Mouse (Mus musculus): ENCODE measurements around the gene Ehmt2. TPM values are rescaled to one million over a fixed set of nuclear protein-coding genes. Genes with fewer than 3 reads are reported as not detected.
"Not testable (repeated sequence)": the region's sequence is repeated elsewhere in the genome, so short reads cannot be mapped to it uniquely, and the experiment has no call there.

The Ehmt2 gene
- polyA plus RNA-seq, 1 experiment from 2014 or later, result 97.9 TPM

DNA sequence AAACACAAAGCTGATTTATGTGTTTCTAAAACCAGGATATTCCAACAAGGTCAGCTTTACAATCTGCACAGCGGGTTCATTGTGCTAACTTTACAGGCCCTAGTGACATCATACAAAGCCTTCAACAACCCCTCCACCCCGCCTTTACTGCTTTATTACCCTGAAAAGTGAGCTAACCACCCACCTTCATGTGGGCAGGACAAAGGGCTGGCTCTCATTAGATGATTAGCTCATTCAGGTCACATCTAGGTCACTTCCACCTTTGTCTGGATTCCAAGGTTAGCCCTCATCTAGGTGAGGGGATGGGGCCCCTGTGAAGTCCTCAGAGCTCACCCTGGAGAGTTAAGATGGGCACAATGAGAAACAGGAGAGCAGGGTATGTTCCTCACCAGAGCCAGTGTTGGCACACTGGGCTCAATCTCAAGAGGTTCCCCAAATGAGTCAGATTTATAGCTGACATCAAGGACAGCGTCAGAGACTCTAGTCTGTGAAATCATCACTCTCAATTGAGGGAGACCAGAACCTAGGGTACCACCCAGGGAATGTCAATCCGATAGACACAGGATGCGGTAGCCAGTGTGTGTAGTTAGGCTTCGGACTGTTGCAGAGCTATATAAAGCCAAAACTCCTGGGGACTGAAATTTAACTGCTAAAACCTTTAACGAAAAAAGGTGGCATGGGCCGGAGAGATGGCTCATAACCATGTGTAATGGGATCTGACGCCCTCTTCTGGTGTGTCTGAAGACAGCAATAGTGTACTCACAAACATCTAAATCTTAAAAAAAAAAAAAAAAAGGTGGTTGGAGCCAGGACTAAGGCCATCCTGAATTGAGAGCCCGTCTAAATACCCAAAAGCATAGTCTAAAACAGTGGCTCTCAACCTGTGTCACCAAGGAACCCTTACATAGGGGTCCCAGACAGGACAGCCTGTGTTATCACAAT lies 52.5 kb downstream of the Ehmt2 start:
- H3K9me3 ChIP-seq (replicated peaks), result no peaks in the 10 kb centered on the region
- H3K4me2 ChIP-seq, result peak overlapping the region; percentile 96
- H3K4me1 ChIP-seq, result peaks cover 20% of the 10 kb centered on the region
- H3K4me3 ChIP-seq, result peak overlapping the region; percentile 99
- H3K27ac ChIP-seq, result peak overlapping the region; percentile 91
- peaks cover 27% of the 10 kb centered on the region for H3K36me3 ChIP-seq (ENCODE audit: poor library complexity, severe bottlenecking)
- ATAC-seq, result no peak
- H3K27me3 ChIP-seq, result peaks cover 14% of the 10 kb centered on the region
- WGBS, result 22% methylated on average over 10 of the region's 10 CpGs
- H3K9ac ChIP-seq, result peak overlapping the region; percentile 100

GRCm38 (mm10) chr17:34951636-34952377 lies 53.5 kb downstream of the Ehmt2 start:
- peak; percentile 66 for ATAC-seq
- Histone ChIP-seq H3K36me3 (ENCODE audit: poor library complexity, severe bottlenecking) (peaks cover 27% of the 10 kb centered on the region), H3K9ac (peak overlapping the region; percentile 100), H3K4me2 (peak overlapping the region; percentile 96), H3K4me1 (peaks cover 20% of the 10 kb centered on the region), H3K27me3 (peaks cover 22% of the 10 kb centered on the region), H3K27ac (peak overlapping the region; percentile 91), H3K9me3 (replicated peaks) (no peaks in the 10 kb centered on the region), H3K4me3 (peak overlapping the region; percentile 99)
- WGBS, result 1% methylated on average over 29 of the region's 29 CpGs

GRCm38 (mm10) chr17:34952378-34953040 lies 54.2 kb downstream of the Ehmt2 start:
- H3K4me1 ChIP-seq, result peaks cover 20% of the 10 kb centered on the region
- H3K4me3 ChIP-seq, result peak overlapping the region; percentile 99
- H3K27ac ChIP-seq, result peak overlapping the region; percentile 91
- ATAC-seq, result peak; percentile 88
- H3K9me3 ChIP-seq (replicated peaks), result no peaks in the 10 kb centered on the region
- peaks cover 24% of the 10 kb centered on the region for H3K27me3 ChIP-seq
- WGBS, result under 1% methylated on average over 23 of the region's 23 CpGs
- H3K9ac ChIP-seq, result peak overlapping the region; percentile 100
- peak overlapping the region; percentile 96 for H3K4me2 ChIP-seq
- H3K36me3 ChIP-seq (ENCODE audit: poor library complexity, severe bottlenecking), result peaks cover 27% of the 10 kb centered on the region

GRCm38 (mm10) chr17:34953258-34953657 lies 55.0 kb downstream of the Ehmt2 start:
- Histone ChIP-seq H3K4me1 (peaks cover 20% of the 10 kb centered on the region), H3K9me3 (replicated peaks) (no peaks in the 10 kb centered on the region), H3K27me3 (peaks cover 24% of the 10 kb centered on the region), H3K4me3 (peak overlapping the region; percentile 99), H3K9ac (no peak overlapping the region), H3K4me2 (peak overlapping the region; percentile 96), H3K27ac (no peak overlapping the region), H3K36me3 (ENCODE audit: poor library complexity, severe bottlenecking) (peaks cover 27% of the 10 kb centered on the region)
- WGBS, result 91% methylated on average over 3 of the region's 3 CpGs
- no peak for ATAC-seq

DNA sequence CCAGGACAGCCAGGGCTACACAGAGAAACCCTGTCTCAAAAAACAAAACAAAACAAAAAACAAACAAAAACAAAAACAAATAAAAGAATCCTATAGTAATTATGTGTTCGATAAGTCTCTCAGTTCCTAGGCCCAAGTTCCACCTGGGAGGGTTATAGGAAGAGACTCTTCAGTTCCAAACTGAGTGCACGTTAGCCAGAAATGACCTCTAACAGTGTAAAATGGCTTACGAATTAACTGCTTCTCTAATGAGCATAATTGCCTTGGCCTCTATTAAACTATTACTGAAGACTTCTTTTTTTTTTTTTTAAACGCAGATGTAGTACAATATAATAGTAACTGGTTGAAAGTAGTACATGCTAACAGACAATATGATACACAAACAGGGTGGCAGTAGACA lies 55.6 kb downstream of the Ehmt2 start:
- Histone ChIP-seq H3K27ac (no peak overlapping the region), H3K36me3 (ENCODE audit: poor library complexity, severe bottlenecking) (peaks cover 23% of the 10 kb centered on the region), H3K4me2 (no peak overlapping the region), H3K4me1 (peaks cover 20% of the 10 kb centered on the region), H3K27me3 (peaks cover 24% of the 10 kb centered on the region), H3K4me3 (no peak overlapping the region), H3K9ac (no peak overlapping the region), H3K9me3 (replicated peaks) (no peaks in the 10 kb centered on the region)
- WGBS, result 86% methylated on average over 4 of the region's 4 CpGs
- ATAC-seq, result no peak

- no peak for ATAC-seq
- Histone ChIP-seq H3K27ac (no peak overlapping the region), H3K36me3 (ENCODE audit: poor library complexity, severe bottlenecking) (peaks cover 16% of the 10 kb centered on the region), H3K4me3 (no peak overlapping the region), H3K9ac (no peak overlapping the region), H3K4me2 (no peak overlapping the region), H3K4me1 (peaks cover 22% of the 10 kb centered on the region), H3K27me3 (peaks cover 24% of the 10 kb centered on the region), H3K9me3 (replicated peaks) (no peaks in the 10 kb centered on the region)
- WGBS, result 73% methylated on average over 4 of the region's 4 CpGs
Measured at GRCm38 (mm10) chr17:34954831-34955230, 56.6 kb downstream of the Ehmt2 start.

DNA sequence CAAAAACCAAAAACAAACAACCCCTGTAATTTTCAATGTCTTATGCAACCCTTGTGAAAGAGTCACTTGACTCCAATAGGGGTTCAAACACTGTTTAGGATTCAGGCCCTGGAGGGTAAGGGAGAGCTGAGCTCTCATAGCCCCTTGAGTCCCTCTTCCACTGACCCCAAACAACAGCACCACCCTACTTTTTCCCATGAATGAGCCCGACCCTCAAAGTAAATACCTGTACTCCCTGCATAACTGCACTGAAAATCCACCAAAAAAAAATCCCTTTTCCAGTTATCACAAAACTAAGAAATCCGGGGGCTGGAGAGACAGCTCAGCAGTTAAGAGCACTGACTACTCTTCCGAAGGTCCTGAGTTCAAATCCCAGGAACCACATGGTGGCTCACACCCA lies 57.6 kb downstream of the Ehmt2 start:
- Histone ChIP-seq H3K27ac (no peak overlapping the region), H3K36me3 (ENCODE audit: poor library complexity, severe bottlenecking) (peaks cover 5% of the 10 kb centered on the region), H3K4me2 (no peak overlapping the region), H3K4me1 (peaks cover 17% of the 10 kb centered on the region), H3K4me3 (no peak overlapping the region), H3K9me3 (replicated peaks) (no peaks in the 10 kb centered on the region), H3K27me3 (peaks cover 28% of the 10 kb centered on the region), H3K9ac (no peak overlapping the region)
- no peak for ATAC-seq
- 84% methylated on average over 3 of the region's 3 CpGs for WGBS

DNA sequence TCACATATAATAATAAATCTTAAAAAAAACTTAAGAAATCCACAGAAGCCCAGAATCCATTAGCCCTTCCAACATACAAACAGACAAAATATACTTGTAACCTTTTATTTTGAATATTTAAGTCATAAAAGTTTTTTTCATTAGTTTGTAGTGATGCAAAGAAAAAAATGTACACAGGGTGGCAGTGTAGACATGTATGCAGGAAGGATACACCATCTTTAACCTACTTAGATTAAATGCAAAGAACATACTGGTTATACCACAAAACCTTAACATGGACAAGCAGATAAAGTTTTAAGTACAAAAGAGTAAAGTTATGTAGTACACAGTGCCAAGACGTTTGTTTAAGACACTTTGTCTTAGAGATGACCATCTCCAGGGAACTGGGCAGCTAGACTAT lies 58.1 kb downstream of the Ehmt2 start:
- Histone ChIP-seq H3K27me3 (peaks cover 31% of the 10 kb centered on the region), H3K4me2 (no peak overlapping the region), H3K4me1 (peaks cover 13% of the 10 kb centered on the region), H3K9me3 (replicated peaks) (no peaks in the 10 kb centered on the region), H3K27ac (no peak overlapping the region), H3K9ac (no peak overlapping the region), H3K4me3 (no peak overlapping the region), H3K36me3 (ENCODE audit: poor library complexity, severe bottlenecking) (0 out of 2 replicates have a peak, but pooled peaks cover under 1% of the 10 kb centered on the region)
- 43% methylated on average over 1 of the region's 1 CpGs for WGBS
- no peak for ATAC-seq

DNA sequence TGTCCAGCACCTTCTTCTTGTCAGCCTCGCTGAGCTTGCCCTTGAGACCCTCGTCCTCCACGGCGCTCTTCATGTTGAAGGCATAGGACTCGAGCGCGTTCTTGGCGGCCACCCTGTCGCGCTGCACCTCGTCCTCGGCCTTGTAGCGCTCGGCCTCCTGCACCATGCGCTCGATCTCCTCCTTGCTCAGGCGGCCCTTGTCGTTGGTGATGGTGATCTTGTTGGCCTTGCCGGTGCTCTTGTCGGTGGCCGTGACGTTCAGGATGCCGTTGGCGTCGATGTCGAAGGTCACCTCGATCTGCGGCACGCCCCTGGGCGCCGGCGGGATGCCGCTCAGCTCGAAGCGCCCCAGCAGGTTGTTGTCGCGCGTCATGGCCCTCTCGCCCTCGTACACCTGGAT lies 59.0 kb downstream of the Ehmt2 start:
- not testable (repeated sequence) for H3K4me2 ChIP-seq; H3K9ac ChIP-seq; H3K4me3 ChIP-seq; H3K36me3 ChIP-seq (ENCODE audit: poor library complexity, severe bottlenecking); ATAC-seq; H3K9me3 ChIP-seq (replicated peaks); H3K27ac ChIP-seq
- Histone ChIP-seq H3K4me1 (peaks cover 12% of the 10 kb centered on the region), H3K27me3 (peaks cover 38% of the 10 kb centered on the region)
- 23% methylated on average over 34 of the region's 40 CpGs for WGBS

DNA sequence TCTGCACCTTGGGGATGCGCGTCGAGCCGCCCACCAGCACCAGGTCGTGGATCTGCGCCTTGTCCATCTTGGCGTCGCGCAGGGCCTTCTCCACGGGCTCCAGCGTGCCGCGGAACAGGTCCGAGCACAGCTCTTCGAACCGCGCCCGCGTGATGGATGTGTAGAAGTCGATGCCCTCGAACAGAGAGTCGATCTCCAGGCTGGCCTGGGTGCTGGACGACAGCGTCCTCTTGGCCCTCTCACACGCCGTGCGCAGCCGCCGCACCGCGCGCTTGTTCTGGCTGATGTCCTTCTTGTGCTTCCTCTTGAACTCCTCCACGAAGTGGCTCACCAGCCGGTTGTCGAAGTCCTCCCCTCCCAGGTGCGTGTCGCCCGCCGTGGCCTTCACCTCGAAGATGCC lies 59.7 kb downstream of the Ehmt2 start:
- Histone ChIP-seq H3K4me1 (peaks cover 12% of the 10 kb centered on the region), H3K27me3 (peaks cover 38% of the 10 kb centered on the region)
- 27% methylated on average over 22 of the region's 40 CpGs for WGBS
- not testable (repeated sequence) for H3K27ac ChIP-seq; ATAC-seq; H3K9ac ChIP-seq; H3K4me3 ChIP-seq; H3K4me2 ChIP-seq; H3K9me3 ChIP-seq (replicated peaks); H3K36me3 ChIP-seq (ENCODE audit: poor library complexity, severe bottlenecking)

- WGBS, result 2% methylated on average over 35 of the region's 47 CpGs
- Histone ChIP-seq H3K4me1 (peaks cover 12% of the 10 kb centered on the region), H3K4me3 (peak overlapping the region; percentile 43), H3K27me3 (peaks cover 38% of the 10 kb centered on the region), H3K4me2 (peak overlapping the region; percentile 73)
- not testable (repeated sequence) for H3K9me3 ChIP-seq (replicated peaks); H3K36me3 ChIP-seq (ENCODE audit: poor library complexity, severe bottlenecking); H3K9ac ChIP-seq; H3K27ac ChIP-seq
- peak; percentile 37 for ATAC-seq
Measured at GRCm38 (mm10) chr17:34958734-34959129, 60.5 kb downstream of the Ehmt2 start.

Measured in forebrain, embryonic 13.5 days (tissue).